Mouse (Mus musculus) T-helper 2 cell (primary cell): Measurements from ENCODE around the gene Cemip.

Source experiments
- in situ Hi-C: fragments of 300-600 bp; cut with MboI, MseI; formaldehyde crosslinking; loops from one replicate; pipeline ENCODE4 v1.15.1; 2025; ENCODE audit warnings: high pct_unique_total_duplicates

Cemip gene

GRCm38 (mm10) chr7:83972485-83972884, 113.8 kb downstream of the Cemip start:
- in situ Hi-C loops: no loop called here

- in situ Hi-C loops: no loop called here
These were observed 120.1 kb downstream of the Cemip start for GRCm38 (mm10) chr7:83966047-83966818.

GRCm38 (mm10) chr7:83965181-83965580, 121.1 kb downstream of the Cemip start:
- in situ Hi-C loops: no loop called here

- in situ Hi-C loops: no loop called here
These were observed 133.8 kb downstream of the Cemip start for GRCm38 (mm10) chr7:83952511-83952910.

- in situ Hi-C loops: no loop called here
These were observed 135.0 kb downstream of the Cemip start for GRCm38 (mm10) chr7:83951327-83951726.

GRCm38 (mm10) chr7:83949662-83950061, 136.6 kb downstream of the Cemip start:
- in situ Hi-C loops: no loop called here

- in situ Hi-C loops: no loop called here
These were observed 137.6 kb downstream of the Cemip start for GRCm38 (mm10) chr7:83948743-83949142.

GRCm38 (mm10) chr7:83941701-83942101, 144.6 kb downstream of the Cemip start:
- in situ Hi-C loops: no loop called here

GRCm38 (mm10) chr7:83940136-83940535, 146.2 kb downstream of the Cemip start:
- in situ Hi-C loops: no loop called here

- in situ Hi-C loops: no loop called here
These were observed 147.1 kb downstream of the Cemip start for GRCm38 (mm10) chr7:83939017-83939721.

- in situ Hi-C loops: no loop called here
These were observed 164.7 kb downstream of the Cemip start for GRCm38 (mm10) chr7:83921637-83922036.

- in situ Hi-C loops: no loop called here
These were observed 166.1 kb downstream of the Cemip start for GRCm38 (mm10) chr7:83920241-83920640.

- in situ Hi-C loops: loop anchor here (10.0 kb wide), 2 partner anchors 170 to 360 kb away; partner anchors contain the start of gene Cemip
These were observed 171.7 kb downstream of the Cemip start for GRCm38 (mm10) chr7:83914566-83914965.

GRCm38 (mm10) chr7:83913995-83914394, 172.3 kb downstream of the Cemip start:
- in situ Hi-C loops: loop anchor here (10.0 kb wide), 2 partner anchors 171 to 361 kb away; partner anchors contain the start of gene Cemip

- in situ Hi-C loops: loop anchor here (10.0 kb wide), 2 partner anchors 171 to 361 kb away; partner anchors contain the start of gene Cemip
These were observed 172.8 kb downstream of the Cemip start for GRCm38 (mm10) chr7:83913405-83913932.

- in situ Hi-C loops: loop anchor here (10.0 kb wide), 2 partner anchors 173 to 363 kb away; partner anchors contain the start of gene Cemip
These were observed 174.4 kb downstream of the Cemip start for GRCm38 (mm10) chr7:83911909-83912308.

- in situ Hi-C loops: no loop called here
These were observed 181.5 kb downstream of the Cemip start for GRCm38 (mm10) chr7:83904831-83905230.

GRCm38 (mm10) chr7:83902296-83903145, 183.8 kb downstream of the Cemip start:
- in situ Hi-C loops: no loop called here

GRCm38 (mm10) chr7:83901425-83901824, 184.9 kb downstream of the Cemip start:
- in situ Hi-C loops: no loop called here

- in situ Hi-C loops: no loop called here
These were observed 185.8 kb downstream of the Cemip start for GRCm38 (mm10) chr7:83900519-83900918.

- in situ Hi-C loops: loop anchor here (5.0 to 25.0 kb wide), 2 partner anchors 259 to 839 kb away; no protein-coding TSS in a partner anchor
These were observed 188.0 kb downstream of the Cemip start for GRCm38 (mm10) chr7:83898267-83898666.
